15 mouse cellular contexts compared by ENCODE assay signal in the genomic region with DNA sequence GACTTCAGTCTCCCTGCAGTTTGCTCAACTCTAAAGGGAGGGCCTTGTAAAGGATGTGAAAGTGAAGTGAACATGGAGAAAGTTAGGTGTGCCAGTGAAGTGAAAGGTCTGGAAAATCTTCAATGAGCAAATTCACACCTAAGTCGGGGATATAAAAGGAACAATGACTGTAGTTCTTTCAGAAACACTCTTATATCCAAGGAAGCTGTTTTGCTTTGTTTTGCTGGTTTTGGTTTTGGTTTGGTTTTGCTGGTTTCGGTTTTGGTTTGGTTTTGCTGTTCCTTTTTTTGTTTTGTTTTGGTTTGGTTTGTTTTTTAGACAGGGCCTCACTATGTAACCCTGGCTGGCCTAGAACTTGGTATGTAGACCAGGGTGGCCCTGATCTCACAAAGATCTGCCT.
DNase-seq lines count a peak whose midpoint lies in the region; ATAC-seq and TF ChIP-seq lines count a peak whose summit lies in the region.
"Had no signal": no experiment of that assay in that cellular context is flagged by ENCODE, and none has a peak within 500 bp of the region (broad histone marks: within the 10 kb centered on the region; RNA-seq: fewer than 3 reads in every experiment).

No protein-coding gene starts in this region.

- 0 out of 2 replicates have a peak overlapping the region, but pooled peaks have one; percentile 5 for H3K27ac ChIP-seq in midbrain, embryonic 13.5 days
- no peak overlapping the region for H3K27ac ChIP-seq in midbrain, embryonic 10.5 days (replicated peaks)
- 0 out of 2 replicates have a peak overlapping the region, but pooled peaks have one; percentile 16 for H3K27ac ChIP-seq in limb, embryonic 13.5 days
- peak overlapping the region; percentile 17; the same call in 1 of the 2 replicates for H3K27ac ChIP-seq in small intestine, adult 2 months (ENCODE audit: insufficient read depth, low read depth, low read length)
- H3K27ac ChIP-seq: kidney, embryonic 15.5 days; layer of hippocampus, adult 2 months; midbrain, embryonic 12.5 days; neural tube, embryonic 12.5 days had no signal

- TF ChIP-seq CTCF in small intestine, adult 2 months (IDR thresholded peaks at IDR 0.05; ENCODE audit: extremely low read depth, insufficient read length, insufficient replicate concordance, low read depth, low read length) = no peak

- no peak for ATAC-seq in midbrain, embryonic 13.5 days
- ATAC-seq in limb, embryonic 13.5 days (ENCODE audit: low FRiP score, low read depth) = no peak

- no peak overlapping the region for H3K4me3 ChIP-seq in midbrain, embryonic 13.5 days (replicated peaks)
- H3K4me3 ChIP-seq in midbrain, embryonic 10.5 days = no peak overlapping the region
- no peak overlapping the region for H3K4me3 ChIP-seq in limb, embryonic 13.5 days
- no peak overlapping the region for H3K4me3 ChIP-seq in small intestine, adult 2 months (ENCODE audit: low read depth, low read length)
- H3K4me3 ChIP-seq: kidney, embryonic 15.5 days; layer of hippocampus, adult 2 months; midbrain, embryonic 12.5 days; neural tube, embryonic 12.5 days had no signal

- no peak overlapping the region for H3K4me2 ChIP-seq in midbrain, embryonic 13.5 days (replicated peaks)
- H3K4me2 ChIP-seq in limb, embryonic 13.5 days (replicated peaks) = no peak overlapping the region
- H3K4me2 ChIP-seq: kidney, embryonic 15.5 days; midbrain, embryonic 12.5 days; neural tube, embryonic 12.5 days had no signal

- TF ChIP-seq POLR2A in small intestine, adult 2 months (IDR thresholded peaks at IDR 0.05; ENCODE audit: low read depth, low read length) = no peak

- H3K36me3 ChIP-seq in midbrain, embryonic 13.5 days = no peaks in the 10 kb centered on the region
- H3K36me3 ChIP-seq in midbrain, embryonic 10.5 days = no peaks in the 10 kb centered on the region
- no peaks in the 10 kb centered on the region for H3K36me3 ChIP-seq in limb, embryonic 13.5 days
- H3K36me3 ChIP-seq in small intestine, adult 2 months (ENCODE audit: control insufficient read depth, insufficient read depth, low read length) = no peaks in the 10 kb centered on the region
- H3K36me3 ChIP-seq: kidney, embryonic 15.5 days; midbrain, embryonic 12.5 days; neural tube, embryonic 12.5 days had no signal

- WGBS in midbrain, embryonic 13.5 days = 85% methylated on average over 2 of the region's 2 CpGs
- 87% methylated on average over 2 of the region's 2 CpGs for WGBS in midbrain, embryonic 10.5 days
- WGBS in limb, embryonic 13.5 days = 88% methylated on average over 2 of the region's 2 CpGs
- WGBS in small intestine, adult 2 months = 39% methylated on average over 2 of the region's 2 CpGs

- H3K9me3 ChIP-seq in midbrain, embryonic 13.5 days = no peaks in the 10 kb centered on the region
- H3K9me3 ChIP-seq in midbrain, embryonic 10.5 days (replicated peaks) = no peaks in the 10 kb centered on the region
- no peaks in the 10 kb centered on the region for H3K9me3 ChIP-seq in limb, embryonic 13.5 days
- H3K9me3 ChIP-seq: kidney, embryonic 15.5 days; midbrain, embryonic 12.5 days; neural tube, embryonic 12.5 days had no signal

- no peak overlapping the region for H3K9ac ChIP-seq in midbrain, embryonic 13.5 days (replicated peaks)
- no peak overlapping the region for H3K9ac ChIP-seq in limb, embryonic 13.5 days
- H3K9ac ChIP-seq: kidney, embryonic 15.5 days; midbrain, embryonic 12.5 days; neural tube, embryonic 12.5 days had no signal

- no peak for DNase-seq in midbrain, embryonic 10.5 days (ENCODE audit: low spot score)
- DNase-seq in T-cell, adult 2 months (ENCODE audit: low spot score) = peak; percentile 40
- no peak for DNase-seq in adrenal gland, postnatal 10 days
- DNase-seq in thymus, postnatal 10 days (ENCODE audit: low spot score in 2 of 2) = no peak
- DNase-seq in thymus, postnatal 14 days = no peak
- DNase-seq: adrenal gland, postnatal 25 days; cerebellum, adult 11 months; heart, postnatal 36 days had no signal

- no peaks in the 10 kb centered on the region for H3K27me3 ChIP-seq in midbrain, embryonic 13.5 days
- no peaks in the 10 kb centered on the region for H3K27me3 ChIP-seq in midbrain, embryonic 10.5 days (ENCODE audit: low read depth, poor library complexity, severe bottlenecking)
- no peaks in the 10 kb centered on the region for H3K27me3 ChIP-seq in limb, embryonic 13.5 days
- H3K27me3 ChIP-seq in small intestine, adult 2 months (ENCODE audit: control insufficient read depth, insufficient read depth, low read length) = no peaks in the 10 kb centered on the region
- H3K27me3 ChIP-seq: kidney, embryonic 15.5 days; midbrain, embryonic 12.5 days; neural tube, embryonic 12.5 days had no signal

- H3K4me1 ChIP-seq in midbrain, embryonic 13.5 days (replicated peaks) = no peaks in the 10 kb centered on the region
- H3K4me1 ChIP-seq in midbrain, embryonic 10.5 days = no peaks in the 10 kb centered on the region
- H3K4me1 ChIP-seq in limb, embryonic 13.5 days = peaks cover 21% of the 10 kb centered on the region
- H3K4me1 ChIP-seq in small intestine, adult 2 months (ENCODE audit: control insufficient read depth, insufficient read depth, insufficient read length, low read length) = peaks cover 4% of the 10 kb centered on the region; the same call in 1 of the 2 replicates
- H3K4me1 ChIP-seq: midbrain, embryonic 12.5 days had no signal
